Mouse (Mus musculus): ENCODE measurements around the gene Rgs7bp. TPM values are rescaled to one million over a fixed set of nuclear protein-coding genes. Genes with fewer than 3 reads are reported as not detected.

The Rgs7bp gene
- polyA plus RNA-seq, 1 experiment from 2014 or later, result 0.83 TPM

- H3K9ac ChIP-seq, result no peak overlapping the region
- H3K9me3 ChIP-seq (ENCODE audit: low read depth, low read length), result no peaks in the 10 kb centered on the region
- H3K36me3 ChIP-seq (ENCODE audit: insufficient read depth), result no peaks in the 10 kb centered on the region
- H3K27ac ChIP-seq (ENCODE audit: low read depth), result no peak overlapping the region
- no peak overlapping the region for H3K4me2 ChIP-seq
- H3K4me3 ChIP-seq (ENCODE audit: low read depth, low read length), result no peak overlapping the region
- H3K4me1 ChIP-seq (ENCODE audit: insufficient read depth), result no peaks in the 10 kb centered on the region
- no peak for ATAC-seq (ENCODE audit: insufficient read depth)
- H3K27me3 ChIP-seq (ENCODE audit: insufficient read depth, low read length), result no peaks in the 10 kb centered on the region
- 54% methylated on average over 2 of the region's 2 CpGs for WGBS
- no peak for DNase-seq
- no peak for TF ChIP-seq CTCF (IDR thresholded peaks at IDR 0.05; ENCODE audit: low read depth)
These were observed 51.9 kb downstream of the Rgs7bp start for GRCm38 (mm10) chr13:105002831-105003157.

GRCm38 (mm10) chr13:105002132-105002830 is 52.4 kb downstream of the Rgs7bp start:
- no peaks in the 10 kb centered on the region for H3K36me3 ChIP-seq (ENCODE audit: insufficient read depth)
- no peak overlapping the region for H3K9ac ChIP-seq
- 70% methylated on average over 5 of the region's 5 CpGs for WGBS
- ATAC-seq (ENCODE audit: insufficient read depth) (no peak), DNase-seq (no peak)
- no peak for TF ChIP-seq CTCF (IDR thresholded peaks at IDR 0.05; ENCODE audit: low read depth)
- H3K27me3 ChIP-seq (ENCODE audit: insufficient read depth, low read length), result no peaks in the 10 kb centered on the region
- H3K27ac ChIP-seq (ENCODE audit: low read depth), result no peak overlapping the region
- no peak overlapping the region for H3K4me2 ChIP-seq
- no peak overlapping the region for H3K4me3 ChIP-seq (ENCODE audit: low read depth, low read length)
- H3K4me1 ChIP-seq (ENCODE audit: insufficient read depth), result no peaks in the 10 kb centered on the region
- H3K9me3 ChIP-seq (ENCODE audit: low read depth, low read length), result no peaks in the 10 kb centered on the region

DNA sequence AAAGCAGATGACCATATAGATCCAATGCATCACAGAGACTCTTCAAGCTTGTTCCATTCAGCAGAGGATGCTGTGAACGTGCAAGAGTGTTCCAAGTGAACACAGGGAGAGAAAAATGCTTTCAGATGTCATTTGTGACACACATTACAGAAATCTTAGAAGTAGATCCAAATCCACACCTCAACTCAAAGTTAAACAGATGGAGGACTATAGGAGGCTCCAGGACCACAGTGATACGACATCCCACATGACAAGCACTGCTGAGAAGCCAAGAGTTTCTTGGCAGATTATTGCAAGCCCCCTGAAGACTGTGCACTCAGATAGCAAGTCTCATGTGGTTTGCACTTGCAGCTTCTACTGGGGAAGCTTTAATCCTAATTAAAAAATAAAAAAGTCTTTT is 53.0 kb downstream of the Rgs7bp start:
- ATAC-seq (ENCODE audit: insufficient read depth) (no peak), DNase-seq (no peak)
- Histone ChIP-seq H3K36me3 (ENCODE audit: insufficient read depth) (no peaks in the 10 kb centered on the region), H3K4me1 (ENCODE audit: insufficient read depth) (no peaks in the 10 kb centered on the region), H3K4me3 (ENCODE audit: low read depth, low read length) (no peak overlapping the region), H3K9ac (no peak overlapping the region), H3K27me3 (ENCODE audit: insufficient read depth, low read length) (no peaks in the 10 kb centered on the region), H3K9me3 (ENCODE audit: low read depth, low read length) (no peaks in the 10 kb centered on the region), H3K4me2 (no peak overlapping the region), H3K27ac (ENCODE audit: low read depth) (no peak overlapping the region)
- WGBS, result 63% methylated on average over 2 of the region's 2 CpGs
- no peak for TF ChIP-seq CTCF (IDR thresholded peaks at IDR 0.05; ENCODE audit: low read depth)

DNA sequence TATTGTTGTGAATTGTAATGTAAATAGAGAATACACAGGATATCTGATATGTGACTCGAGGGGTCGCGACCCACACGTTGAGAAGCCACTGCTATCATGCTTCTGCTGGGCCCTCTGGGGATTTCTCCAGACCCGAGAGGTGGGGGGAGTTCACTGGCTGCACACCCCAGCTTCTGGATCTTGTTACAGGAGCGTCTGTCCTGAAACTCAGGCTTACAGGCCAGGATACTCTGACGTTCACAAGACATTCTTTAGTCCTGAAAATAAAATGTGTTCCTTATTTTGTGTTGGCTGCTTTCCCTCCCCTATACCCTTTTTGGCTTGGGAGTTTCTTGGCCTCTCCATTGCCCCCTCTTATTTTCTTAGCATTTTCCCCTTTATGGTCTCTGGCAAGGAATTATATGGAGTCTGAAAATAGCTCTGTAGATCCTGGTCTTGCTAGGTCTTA is 65.9 kb downstream of the Rgs7bp start:
- Histone ChIP-seq H3K4me1 (ENCODE audit: insufficient read depth) (no peaks in the 10 kb centered on the region), H3K9ac (no peak overlapping the region), H3K36me3 (ENCODE audit: insufficient read depth) (no peaks in the 10 kb centered on the region), H3K27me3 (ENCODE audit: insufficient read depth, low read length) (no peaks in the 10 kb centered on the region), H3K27ac (ENCODE audit: low read depth) (no peak overlapping the region), H3K4me2 (no peak overlapping the region), H3K9me3 (ENCODE audit: low read depth, low read length) (no peaks in the 10 kb centered on the region), H3K4me3 (ENCODE audit: low read depth, low read length) (no peak overlapping the region)
- no peak for ATAC-seq (ENCODE audit: insufficient read depth)
- DNase-seq, result no peak
- 62% methylated on average over 7 of the region's 7 CpGs for WGBS
- no peak for TF ChIP-seq CTCF (IDR thresholded peaks at IDR 0.05; ENCODE audit: low read depth)

DNA sequence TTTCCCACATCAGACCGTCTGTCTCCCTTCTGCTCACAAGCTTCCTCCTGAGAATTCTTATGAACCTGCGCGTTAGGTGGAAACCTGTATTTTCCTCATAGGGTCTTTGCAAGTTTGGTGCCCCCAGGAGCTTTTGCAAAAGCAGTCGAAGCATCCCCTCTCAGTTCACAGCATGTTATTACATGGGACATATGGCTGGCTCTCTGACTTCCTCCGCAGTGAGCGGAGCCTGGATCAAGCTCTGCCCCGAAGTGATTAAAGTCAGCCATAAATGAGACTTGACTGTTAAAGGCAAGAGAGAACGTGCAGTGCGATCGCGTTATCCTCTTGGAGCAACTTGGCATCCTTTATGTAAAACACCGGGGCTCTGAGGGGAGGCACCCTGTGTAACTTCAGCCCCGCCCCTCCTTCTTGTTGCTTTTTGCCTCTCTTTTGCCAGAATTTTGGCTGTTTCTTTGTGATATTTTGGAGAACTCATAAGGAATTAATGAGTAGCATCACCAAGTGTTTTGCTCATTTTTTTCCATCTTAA is 66.7 kb downstream of the Rgs7bp start:
- no peak overlapping the region for H3K4me3 ChIP-seq (ENCODE audit: low read depth, low read length)
- H3K4me2 ChIP-seq, result no peak overlapping the region
- no peaks in the 10 kb centered on the region for H3K27me3 ChIP-seq (ENCODE audit: insufficient read depth, low read length)
- no peaks in the 10 kb centered on the region for H3K9me3 ChIP-seq (ENCODE audit: low read depth, low read length)
- TF ChIP-seq CTCF (IDR thresholded peaks at IDR 0.05; ENCODE audit: low read depth), result no peak
- no peaks in the 10 kb centered on the region for H3K4me1 ChIP-seq (ENCODE audit: insufficient read depth)
- H3K9ac ChIP-seq, result no peak overlapping the region
- no peaks in the 10 kb centered on the region for H3K36me3 ChIP-seq (ENCODE audit: insufficient read depth)
- WGBS, result 89% methylated on average over 13 of the region's 13 CpGs
- ATAC-seq (ENCODE audit: insufficient read depth) (no peak), DNase-seq (no peak)
- H3K27ac ChIP-seq (ENCODE audit: low read depth), result no peak overlapping the region

- no peak overlapping the region for H3K9ac ChIP-seq
- no peaks in the 10 kb centered on the region for H3K9me3 ChIP-seq (ENCODE audit: low read depth, low read length)
- no peaks in the 10 kb centered on the region for H3K27me3 ChIP-seq (ENCODE audit: insufficient read depth, low read length)
- no peaks in the 10 kb centered on the region for H3K4me1 ChIP-seq (ENCODE audit: insufficient read depth)
- 73% methylated on average over 4 of the region's 4 CpGs for WGBS
- no peak overlapping the region for H3K4me3 ChIP-seq (ENCODE audit: low read depth, low read length)
- TF ChIP-seq CTCF (IDR thresholded peaks at IDR 0.05; ENCODE audit: low read depth), result no peak
- no peak overlapping the region for H3K4me2 ChIP-seq
- no peak for ATAC-seq (ENCODE audit: insufficient read depth)
- DNase-seq, result no peak
- H3K36me3 ChIP-seq (ENCODE audit: insufficient read depth), result no peaks in the 10 kb centered on the region
- no peak overlapping the region for H3K27ac ChIP-seq (ENCODE audit: low read depth)
These were observed 69.0 kb downstream of the Rgs7bp start for GRCm38 (mm10) chr13:104985691-104986090.

DNA sequence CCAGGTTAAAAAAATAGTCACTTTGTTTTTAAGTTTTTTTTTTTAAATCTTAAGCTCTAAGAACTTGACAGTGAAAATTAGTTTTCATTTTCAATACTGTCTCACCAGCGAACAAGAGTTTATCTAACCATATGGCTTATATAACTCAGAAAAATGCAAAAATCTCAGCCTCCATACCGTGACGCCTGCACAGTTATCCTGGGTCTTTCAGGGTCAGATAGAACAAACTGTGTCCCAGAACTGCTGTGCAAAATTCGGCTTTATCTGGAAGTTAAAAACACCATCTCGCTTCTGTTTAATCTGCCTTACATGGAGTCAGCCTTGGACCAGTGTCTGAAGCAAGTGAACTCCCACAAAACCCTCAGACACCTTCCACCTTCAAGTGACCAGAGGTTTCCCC is 70.7 kb downstream of the Rgs7bp start:
- 41% methylated on average over 5 of the region's 5 CpGs for WGBS
- Histone ChIP-seq H3K4me2 (no peak overlapping the region), H3K9me3 (ENCODE audit: low read depth, low read length) (no peaks in the 10 kb centered on the region), H3K36me3 (ENCODE audit: insufficient read depth) (no peaks in the 10 kb centered on the region), H3K27me3 (ENCODE audit: insufficient read depth, low read length) (no peaks in the 10 kb centered on the region), H3K4me1 (ENCODE audit: insufficient read depth) (no peaks in the 10 kb centered on the region), H3K9ac (no peak overlapping the region), H3K27ac (ENCODE audit: low read depth) (no peak overlapping the region), H3K4me3 (ENCODE audit: low read depth, low read length) (no peak overlapping the region)
- no peak for TF ChIP-seq CTCF (IDR thresholded peaks at IDR 0.05; ENCODE audit: low read depth)
- DNase-seq, result no peak
- no peak for ATAC-seq (ENCODE audit: insufficient read depth)
